ENCODE assay signal across 24 mouse cellular contexts in the genomic region with DNA sequence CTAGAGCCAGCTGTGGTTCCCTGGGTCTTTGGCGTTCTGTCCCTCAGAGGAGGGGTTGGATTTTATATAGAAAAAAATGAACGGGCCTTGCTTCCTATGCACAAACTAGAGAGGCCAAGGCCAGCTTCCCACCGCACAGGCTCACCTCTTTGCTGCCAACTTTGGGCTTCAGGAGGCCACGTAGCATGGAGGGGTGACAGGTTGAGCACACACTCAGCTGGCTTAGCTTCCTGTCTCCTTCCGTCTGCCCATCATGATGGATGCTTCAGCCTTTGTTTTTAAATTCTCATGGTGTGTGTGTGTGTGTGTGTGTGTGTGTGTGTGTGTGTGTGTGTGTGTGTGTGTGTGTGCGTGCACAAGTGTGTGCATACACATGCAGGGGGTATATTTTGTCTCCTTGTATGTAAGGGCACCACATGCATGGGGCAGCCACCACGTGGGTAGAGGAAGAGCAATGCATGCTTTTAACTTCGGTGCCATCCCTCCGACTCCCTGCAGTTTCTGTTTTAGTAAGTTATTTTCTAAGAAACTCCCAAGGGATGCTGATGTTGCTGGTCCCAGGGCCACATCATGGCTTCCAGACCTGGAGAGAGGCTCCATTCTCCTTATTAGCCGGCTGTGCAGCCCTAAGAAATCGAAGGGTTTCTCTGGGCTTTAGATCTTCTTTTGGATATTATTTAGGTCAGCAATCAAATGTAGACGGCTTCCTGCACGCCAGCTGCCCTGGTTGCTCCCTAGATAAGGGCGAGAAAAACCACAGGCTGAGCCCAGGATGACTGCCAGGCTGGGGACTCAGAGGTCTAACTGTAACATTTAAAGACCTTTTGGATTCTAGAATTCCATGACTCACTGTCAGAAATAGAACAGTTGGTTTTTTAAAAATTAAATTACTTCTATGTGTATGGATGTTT. TPM values are rescaled to one million over a fixed set of nuclear protein-coding genes. Genes with fewer than 3 reads are reported as not detected.
DNase-seq lines count a peak whose midpoint lies in the region; ATAC-seq and TF ChIP-seq lines count a peak whose summit lies in the region.
"Had no signal": no experiment of that assay in that cellular context is flagged by ENCODE, and none has a peak within 500 bp of the region (broad histone marks: within the 10 kb centered on the region; RNA-seq: fewer than 3 reads in every experiment).

No protein-coding gene starts in this region.

- no peaks in the 10 kb centered on the region for H3K9me3 ChIP-seq in ES-E14 (ENCODE audit: control insufficient read depth, insufficient read depth, low read depth, low read length)
- H3K9me3 ChIP-seq in erythroblast, embryonic 14.5 days (ENCODE audit: control insufficient read depth, low read length): no peaks in the 10 kb centered on the region
- H3K9me3 ChIP-seq in liver, embryonic 15.5 days (replicated peaks): no peaks in the 10 kb centered on the region
- H3K9me3 ChIP-seq in forebrain, embryonic 15.5 days: no peaks in the 10 kb centered on the region

- DNase-seq in 3T3-L1 (ENCODE audit: low read depth, low spot score) (peak; percentile 83), ES-E14 (ENCODE audit: low read depth, low spot score) (no peak)
- no peak for DNase-seq in cerebellum, postnatal 14 days
- DNase-seq in embryo, embryonic 10.5 days (ENCODE audit: low spot score): no peak
- no peak for DNase-seq in gastrocnemius, adult 18-20 months (ENCODE audit: low spot score)
- DNase-seq: adrenal gland, postnatal 25 days; cerebellum, adult 2 months; embryo, embryonic 11 days; gastrocnemius, adult 2 months; heart, postnatal 4 days; kidney, adult 18-20 months; kidney, postnatal 10 days; lung, embryonic 14.5 days; lung, postnatal 4 days had no signal

- 30% methylated on average over 14 of the region's 14 CpGs for WGBS in liver, embryonic 15.5 days (ENCODE audit: insufficient replicate concordance)
- WGBS in forebrain, embryonic 15.5 days: 84% methylated on average over 14 of the region's 14 CpGs

- ATAC-seq in liver, embryonic 15.5 days (ENCODE audit: insufficient read depth): no peak; the same call in 1 of the 2 replicates
- ATAC-seq in forebrain, embryonic 15.5 days (replicated peaks): no peak
- ATAC-seq: forebrain, embryonic 16.5 days; hindbrain, postnatal 0 days; Patski had no signal

- in situ Hi-C loops in ES-E14 (cut with MboI; ENCODE audit: low sequenced_read_pairs in 2 of 2, unreplicated experiment in 2 of 2): no loop called here

- H3K27ac ChIP-seq in ES-E14 (ENCODE audit: insufficient read depth, low read depth, low read length, poor library complexity, severe bottlenecking): peak overlapping the region; percentile 63; the same call in 1 of the 2 replicates
- peak overlapping the region; percentile 85 for H3K27ac ChIP-seq in liver, embryonic 15.5 days (replicated peaks)
- H3K27ac ChIP-seq in forebrain, embryonic 15.5 days (replicated peaks): no peak overlapping the region
- H3K27ac ChIP-seq: gastrocnemius, adult 2 months; hindbrain, postnatal 0 days had no signal

- peaks cover 0 to 13% of the 10 kb centered on the region in 2 experiments; a peak in 2 of 4 replicates for H3K4me1 ChIP-seq in ES-E14 (ENCODE audit: control insufficient read depth in 2 of 2, insufficient read depth in 2 of 2, low read length in 2 of 2, poor library complexity in 1 of 2)
- peaks cover 80% of the 10 kb centered on the region for H3K4me1 ChIP-seq in erythroblast, embryonic 14.5 days (ENCODE audit: control insufficient read depth)
- H3K4me1 ChIP-seq in liver, embryonic 15.5 days (replicated peaks): peaks cover 87% of the 10 kb centered on the region
- peaks cover 16% of the 10 kb centered on the region for H3K4me1 ChIP-seq in forebrain, embryonic 15.5 days

- H3K4me2 ChIP-seq in liver, embryonic 15.5 days: peak overlapping the region; percentile 70
- no peak overlapping the region for H3K4me2 ChIP-seq in forebrain, embryonic 15.5 days (replicated peaks)
- H3K4me2 ChIP-seq: lung, embryonic 14.5 days had no signal

- peak overlapping the region in 1 of 2 experiments; percentile 17; a peak in 2 of 4 replicates for H3K4me3 ChIP-seq in ES-E14 (ENCODE audit: insufficient read depth in 1 of 2, low read depth in 1 of 2, low read length in 2 of 2, poor library complexity in 1 of 2, severe bottlenecking in 1 of 2)
- H3K4me3 ChIP-seq in erythroblast, embryonic 14.5 days (replicated peaks): peak overlapping the region; percentile 61
- peak overlapping the region; percentile 36 for H3K4me3 ChIP-seq in liver, embryonic 15.5 days (replicated peaks)
- H3K4me3 ChIP-seq in forebrain, embryonic 15.5 days: no peak overlapping the region
- H3K4me3 ChIP-seq: gastrocnemius, adult 2 months had no signal

- no peaks in the 10 kb centered on the region for H3K36me3 ChIP-seq in ES-E14 (ENCODE audit: control insufficient read depth, insufficient read depth, low read length, poor library complexity, severe bottlenecking)
- peaks cover 5% of the 10 kb centered on the region for H3K36me3 ChIP-seq in erythroblast, embryonic 14.5 days (ENCODE audit: control insufficient read depth)
- H3K36me3 ChIP-seq in liver, embryonic 15.5 days (replicated peaks): no peaks in the 10 kb centered on the region
- no peaks in the 10 kb centered on the region for H3K36me3 ChIP-seq in forebrain, embryonic 15.5 days

- no peak overlapping the region for H3K9ac ChIP-seq in ES-E14 (ENCODE audit: insufficient read depth, low read depth, low read length, poor library complexity, severe bottlenecking)
- peak overlapping the region; percentile 41 for H3K9ac ChIP-seq in liver, embryonic 15.5 days
- no peak overlapping the region for H3K9ac ChIP-seq in forebrain, embryonic 15.5 days (replicated peaks)
- H3K9ac ChIP-seq: lung, embryonic 14.5 days had no signal

- H3K27me3 ChIP-seq in erythroblast, embryonic 14.5 days (ENCODE audit: control insufficient read depth): no peaks in the 10 kb centered on the region
- no peaks in the 10 kb centered on the region for H3K27me3 ChIP-seq in liver, embryonic 15.5 days
- peaks cover 15% of the 10 kb centered on the region for H3K27me3 ChIP-seq in forebrain, embryonic 15.5 days
- H3K27me3 ChIP-seq: Patski had no signal

TF ChIP-seq in ES-E14, 5 proteins besides CTCF, POLR2A, EP300 and RAD21:
- TF ChIP-seq ZC3H11A (IDR thresholded peaks at IDR 0.05; ENCODE audit: borderline replicate concordance, low read depth, low read length): no peak
- no peak for TF ChIP-seq ZNF384 (IDR thresholded peaks at IDR 0.05; ENCODE audit: low read depth, low read length)
- no peak for TF ChIP-seq MAFK (IDR thresholded peaks at IDR 0.05; ENCODE audit: insufficient read depth, low read depth, low read length)
- TF ChIP-seq HCFC1 (IDR thresholded peaks at IDR 0.05; ENCODE audit: borderline replicate concordance, insufficient read depth, low read length): no peak
- no peak for TF ChIP-seq CHD2 (IDR thresholded peaks at IDR 0.05; ENCODE audit: low read depth, low read length)

RNA-seq across cellular contexts. Expression of a gene that starts 4.4 kb away (rescaled TPM):
- 250 and 322 TPM in 2 replicates for total RNA-seq in ES-E14 (2012; rRNA removed)
- polyA plus RNA-seq in erythroblast, embryonic 14.5 days (2012): 31.0 and 36.3 TPM in 2 replicates
- polyA plus RNA-seq in liver, embryonic 15.5 days (2015; fragmentation: Nextera tagmentation; extraction: Ambion mirVana): 28.0 and 32.1 TPM in 2 replicates
- 1 to 10 TPM; 7.2 to 8.9 TPM for total RNA-seq in gastrocnemius, adult 18-20 months (2021)
- 36.1 and 51.2 TPM in 2 replicates for polyA plus RNA-seq in forebrain, embryonic 15.5 days (2015; fragmentation: Nextera tagmentation; extraction: Ambion mirVana)

RNA-seq across cellular contexts. Expression of a gene that starts 30.1 kb away (rescaled TPM):
- total RNA-seq in ES-E14 (2012; rRNA removed): 14.8 and 20.0 TPM in 2 replicates
- polyA plus RNA-seq in erythroblast, embryonic 14.5 days (2012): 0.12 TPM in 1 of 2 replicates, not detected in the other
- polyA plus RNA-seq in liver, embryonic 15.5 days (2015; fragmentation: Nextera tagmentation; extraction: Ambion mirVana): 4.8 and 6.5 TPM in 2 replicates
- 10 to 100 TPM; 53.2 to 68.6 TPM for total RNA-seq in gastrocnemius, adult 18-20 months (2021)
- polyA plus RNA-seq in forebrain, embryonic 15.5 days (2015; fragmentation: Nextera tagmentation; extraction: Ambion mirVana): 24.5 and 26.9 TPM in 2 replicates

RNA-seq across cellular contexts. Expression of a gene that starts 46.5 kb away (rescaled TPM):
- total RNA-seq in ES-E14 (2012; rRNA removed): 0.09 and 0.21 TPM in 2 replicates
- polyA plus RNA-seq in erythroblast, embryonic 14.5 days (2012): not detected in 2 replicates
- polyA plus RNA-seq in liver, embryonic 15.5 days (2015; fragmentation: Nextera tagmentation; extraction: Ambion mirVana): not detected in 2 replicates
- total RNA-seq in gastrocnemius, adult 18-20 months (2021): not detected
- polyA plus RNA-seq in forebrain, embryonic 15.5 days (2015; fragmentation: Nextera tagmentation; extraction: Ambion mirVana): 0.06 and 0.10 TPM in 2 replicates
- total RNA-seq: gastrocnemius, adult 2 months; granulocyte monocyte progenitor cell, adult 5-6 weeks; heart, postnatal 4 days; layer of hippocampus, adult 8-10 months; midbrain, postnatal 0 days had no signal
- polyA plus RNA-seq: cerebellum, adult 2 months; forebrain, embryonic 16.5 days; heart, embryonic 14.5 days; lung, embryonic 14.5 days; Patski had no signal
